Mouse (Mus musculus): ENCODE measurements around the gene Lilrb4a.

DNA sequence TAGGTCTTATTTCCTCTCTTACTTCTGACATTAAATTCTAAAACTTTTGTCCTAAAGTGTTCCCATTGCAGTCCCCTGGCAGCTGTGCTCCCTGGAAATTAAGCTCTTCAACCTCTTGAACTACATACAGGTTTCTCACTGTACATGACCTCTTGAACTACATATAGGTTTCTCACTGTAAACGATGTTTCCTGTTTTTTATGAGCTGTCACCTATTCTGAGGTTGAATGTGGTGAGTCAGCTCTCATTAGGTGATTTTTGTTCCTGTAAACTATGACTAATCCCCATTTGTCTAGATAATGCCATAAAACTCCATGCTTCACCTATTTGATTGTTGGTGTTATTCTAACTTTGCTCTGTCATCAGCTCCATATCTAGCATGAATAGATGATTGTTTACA, 36.4 kb upstream of the Lilrb4a start:
- TF ChIP-seq CTCF (IDR thresholded peaks at IDR 0.05; ENCODE audit: extremely low read depth, insufficient read depth, insufficient read length, insufficient replicate concordance) (no peak), POLR2A (IDR thresholded peaks at IDR 0.05; ENCODE audit: low read depth, low read length) (no peak)

Measured in spleen, adult 2 months (tissue).